Mouse (Mus musculus) intestine, embryonic 16.5 days (tissue): Measurements from ENCODE around the gene Dnajc5. TPM values are rescaled to one million over a fixed set of nuclear protein-coding genes. Genes with fewer than 3 reads are reported as not detected.
"Not testable (repeated sequence)": the region's sequence is repeated elsewhere in the genome, so short reads cannot be mapped to it uniquely, and the experiment has no call there.

ENCODE experiments used
- ATAC-seq: fragments of 200-750 bp; cut with Nextera tagmentation; 2 replicates; pipeline ENCODE4 v1.8.0; 2017; ENCODE audit warnings: moderate TSS enrichment, moderate library complexity
- H3K27ac ChIP-seq: fragments of 300-500 bp; sonication (generic); 2 replicates; pipeline ENCODE4 v1.5.1; 2014; ENCODE audit warnings: mild to moderate bottlenecking, low read length
- H3K27me3 ChIP-seq: fragments of 300-500 bp; sonication (generic); replicated peaks from 2 replicates; pipeline ENCODE4 v1.6.1; 2014; ENCODE audit warnings: low read length, control low read depth, mixed read lengths; ENCODE audit not compliant: control insufficient read depth, insufficient read depth
- H3K36me3 ChIP-seq: fragments of 300-500 bp; sonication (generic); 2 replicates; pipeline ENCODE4 v1.6.1; 2014; ENCODE audit warnings: low read length, control low read depth; ENCODE audit not compliant: control insufficient read depth, insufficient read depth
- H3K4me1 ChIP-seq: fragments of 300-500 bp; sonication (generic); 2 replicates; pipeline ENCODE4 v1.6.1; 2014; ENCODE audit warnings: low read length, control low read depth, mixed read lengths; ENCODE audit not compliant: control insufficient read depth, insufficient read depth
- H3K4me2 ChIP-seq: fragments of 300-500 bp; sonication (generic); 2 replicates; pipeline ENCODE4 v1.6.1; 2014; ENCODE audit warnings: low read depth, low read length, control low read depth
- H3K4me3 ChIP-seq: fragments of 300-500 bp; sonication (generic); 2 replicates; pipeline ENCODE4 v1.5.1; 2014; ENCODE audit warnings: mild to moderate bottlenecking, low read length
- H3K9ac ChIP-seq: fragments of 300-500 bp; sonication (generic); 2 replicates; pipeline ENCODE4 v1.6.1; 2014; ENCODE audit warnings: low read depth, low read length
- H3K9me3 ChIP-seq: fragments of 300-500 bp; sonication (generic); 2 replicates; pipeline ENCODE4 v1.6.1; 2016; ENCODE audit warnings: low read length, control low read depth; ENCODE audit not compliant: control insufficient read depth
- WGBS: fragments of 180-500 bp; shearing (Covaris S2); extraction: QIAGEN DNeasy Blood & Tissue Kit; methylation state at CpG from one replicate; pipeline ENCODE4 v1.1.7; 2014; 5-methylcytosine and 5-hydroxymethylcytosine counted together
- polyA plus RNA-seq: library from polyadenylated mRNA; unstranded; fragments of >200 nt; fragmentation: Nextera tagmentation; extraction: Ambion mirVana; gene quantifications from 2 replicates; pipeline ENCODE4 v1.2.1, GENCODE M21; 2015

The Dnajc5 gene
- polyA plus RNA-seq, 1 experiment from 2014 or later: 74.1 TPM

- 29% methylated on average over 7 of the region's 7 CpGs for WGBS
- Histone ChIP-seq H3K4me1 (peaks cover 12% of the 10 kb centered on the region), H3K4me3 (no peak overlapping the region; the same call in 1 of the 2 replicates), H3K27me3 (no peaks in the 10 kb centered on the region), H3K9ac (no peak overlapping the region), H3K4me2 (no peak overlapping the region), H3K9me3 (no peaks in the 10 kb centered on the region), H3K27ac (no peak overlapping the region), H3K36me3 (no peaks in the 10 kb centered on the region)
- no peak for ATAC-seq
Measured at GRCm38 (mm10) chr2:181491432-181492205, 28.7 kb upstream of the Dnajc5 start.

GRCm38 (mm10) chr2:181492206-181492605, 28.1 kb upstream of the Dnajc5 start:
- Histone ChIP-seq H3K4me2 (no peak overlapping the region), H3K4me1 (peaks cover 6% of the 10 kb centered on the region; the same call in 1 of the 2 replicates), H3K4me3 (no peak overlapping the region), H3K9ac (no peak overlapping the region), H3K36me3 (no peaks in the 10 kb centered on the region), H3K27me3 (no peaks in the 10 kb centered on the region), H3K27ac (no peak overlapping the region), H3K9me3 (no peaks in the 10 kb centered on the region)
- 53% methylated on average over 3 of the region's 3 CpGs for WGBS
- no peak for ATAC-seq

GRCm38 (mm10) chr2:181493156-181493927, 26.9 kb upstream of the Dnajc5 start, which contains the start of gene Abhd16b:
Abhd16b (plus strand) TSS chr2:181493206.
- Histone ChIP-seq H3K36me3 (no peaks in the 10 kb centered on the region), H3K4me1 (peaks cover 4% of the 10 kb centered on the region; the same call in 1 of the 2 replicates), H3K27ac (no peak within 1 kb of the TSS), H3K9ac (no peak within 1 kb of the TSS), H3K4me3 (no peak within 1 kb of the TSS), H3K4me2 (no peak within 1 kb of the TSS), H3K9me3 (no peaks in the 10 kb centered on the region), H3K27me3 (no peaks in the 10 kb centered on the region)
- ATAC-seq: no peak
- 84% methylated on average over 31 of the region's 31 CpGs for WGBS

GRCm38 (mm10) chr2:181494266-181494945, 25.9 kb upstream of the Dnajc5 start:
- 75% methylated on average over 26 of the region's 26 CpGs for WGBS
- no peak for ATAC-seq
- no peaks in the 10 kb centered on the region for H3K36me3 ChIP-seq
- no peak overlapping the region for H3K27ac ChIP-seq
- H3K9ac ChIP-seq: no peak overlapping the region
- no peak overlapping the region for H3K4me3 ChIP-seq
- H3K27me3 ChIP-seq: no peaks in the 10 kb centered on the region
- no peak overlapping the region for H3K4me2 ChIP-seq
- peaks cover 9% of the 10 kb centered on the region; the same call in 1 of the 2 replicates for H3K4me1 ChIP-seq
- no peaks in the 10 kb centered on the region for H3K9me3 ChIP-seq

GRCm38 (mm10) chr2:181495845-181496244, 24.4 kb upstream of the Dnajc5 start:
- 60% methylated on average over 8 of the region's 8 CpGs for WGBS
- ATAC-seq, H3K36me3 ChIP-seq, H3K9me3 ChIP-seq, H3K9ac ChIP-seq, H3K27me3 ChIP-seq, H3K4me3 ChIP-seq, H3K27ac ChIP-seq, H3K4me1 ChIP-seq: not testable (repeated sequence)
- peak overlapping the region; percentile 60; the same call in 1 of the 2 replicates for H3K4me2 ChIP-seq

- Histone ChIP-seq H3K9ac (peak overlapping the region; percentile 53), H3K36me3 (no peaks in the 10 kb centered on the region), H3K9me3 (no peaks in the 10 kb centered on the region), H3K27me3 (no peaks in the 10 kb centered on the region), H3K27ac (peak overlapping the region; percentile 87), H3K4me2 (peak overlapping the region; percentile 60), H3K4me3 (peak overlapping the region; percentile 94), H3K4me1 (peaks cover 9% of the 10 kb centered on the region; the same call in 1 of the 2 replicates)
- 11% methylated on average over 8 of the region's 8 CpGs for WGBS
- peak; percentile 66 for ATAC-seq
Measured at GRCm38 (mm10) chr2:181496281-181496680, 24.0 kb upstream of the Dnajc5 start.

- peak within 1 kb of the TSS; percentile 82 for H3K4me2 ChIP-seq
- peak within 1 kb of the TSS; percentile 94 for H3K4me3 ChIP-seq
- no peaks in the 10 kb centered on the region for H3K9me3 ChIP-seq
- no peaks in the 10 kb centered on the region for H3K27me3 ChIP-seq
- H3K27ac ChIP-seq: peak within 1 kb of the TSS; percentile 97
- ATAC-seq: peak; percentile 97
- H3K36me3 ChIP-seq: no peaks in the 10 kb centered on the region
- H3K4me1 ChIP-seq: peaks cover 9% of the 10 kb centered on the region; the same call in 1 of the 2 replicates
- under 1% methylated on average over 46 of the region's 46 CpGs for WGBS
- peak within 1 kb of the TSS; percentile 96 for H3K9ac ChIP-seq
Measured at GRCm38 (mm10) chr2:181496831-181497547, 23.3 kb upstream of the Dnajc5 start, which contains the start of gene Tpd52l2. Tpd52l2 (plus strand) TSS chr2:181497142.

GRCm38 (mm10) chr2:181497548-181497875, 22.8 kb upstream of the Dnajc5 start:
- Histone ChIP-seq H3K27ac (peak overlapping the region; percentile 97), H3K4me1 (peaks cover 9% of the 10 kb centered on the region; the same call in 1 of the 2 replicates), H3K4me2 (peak overlapping the region; percentile 82), H3K9me3 (no peaks in the 10 kb centered on the region), H3K4me3 (peak overlapping the region; percentile 94), H3K9ac (peak overlapping the region; percentile 96), H3K36me3 (no peaks in the 10 kb centered on the region), H3K27me3 (no peaks in the 10 kb centered on the region)
- ATAC-seq: peak; percentile 78
- WGBS: 1% methylated on average over 12 of the region's 12 CpGs
